Mouse (Mus musculus): Measurements from ENCODE around the gene Esp8.
"Not testable (repeated sequence)": the region's sequence is repeated elsewhere in the genome, so short reads cannot be mapped to it uniquely, and the experiment has no call there.

Esp8 gene

DNA sequence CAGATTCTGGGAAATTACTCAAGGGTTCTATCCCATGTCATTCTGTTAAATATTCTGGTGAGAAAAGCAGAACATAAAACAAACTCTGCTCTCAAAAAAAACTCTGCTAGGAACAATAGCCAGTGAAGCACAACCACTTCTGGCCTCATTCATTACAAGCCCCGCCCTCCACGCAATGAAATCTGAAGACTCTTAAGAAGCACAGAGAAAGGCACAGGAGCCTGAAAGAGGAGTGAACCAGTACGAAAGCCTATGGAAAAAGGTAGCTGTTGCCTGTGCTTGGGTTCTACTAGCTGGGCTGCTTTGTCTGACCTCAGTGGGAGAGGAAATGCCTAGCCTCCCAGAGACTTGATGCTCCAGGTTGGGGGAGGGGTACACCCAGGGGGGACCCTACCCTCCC is at the start of gene Esp8:
Gene Esp8 (plus strand): TSS at position 205 of the 400 bp plus-strand sequence.
- DNase-seq: no peak

DNA sequence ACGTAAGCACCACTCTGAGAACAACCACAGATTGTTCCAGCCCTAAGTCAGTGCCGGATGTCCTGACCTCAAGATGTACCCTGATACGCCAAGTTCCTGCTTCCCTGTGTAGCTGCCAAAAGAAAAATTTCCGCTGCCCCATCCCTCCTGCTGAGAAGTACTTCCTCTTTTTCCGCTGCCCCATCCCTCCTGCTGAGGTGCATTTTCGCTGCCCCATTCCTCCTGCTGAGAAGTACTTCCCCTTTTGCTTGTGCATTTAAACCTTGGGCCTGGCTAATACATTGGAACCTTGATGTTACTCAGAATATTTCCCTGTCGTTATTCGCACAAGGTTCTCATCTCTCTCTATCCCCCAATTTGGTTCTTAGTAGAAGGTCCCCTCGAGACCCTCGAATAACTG is 36.3 kb upstream of the Esp8 start:
- DNase-seq: not testable (repeated sequence)

DNA sequence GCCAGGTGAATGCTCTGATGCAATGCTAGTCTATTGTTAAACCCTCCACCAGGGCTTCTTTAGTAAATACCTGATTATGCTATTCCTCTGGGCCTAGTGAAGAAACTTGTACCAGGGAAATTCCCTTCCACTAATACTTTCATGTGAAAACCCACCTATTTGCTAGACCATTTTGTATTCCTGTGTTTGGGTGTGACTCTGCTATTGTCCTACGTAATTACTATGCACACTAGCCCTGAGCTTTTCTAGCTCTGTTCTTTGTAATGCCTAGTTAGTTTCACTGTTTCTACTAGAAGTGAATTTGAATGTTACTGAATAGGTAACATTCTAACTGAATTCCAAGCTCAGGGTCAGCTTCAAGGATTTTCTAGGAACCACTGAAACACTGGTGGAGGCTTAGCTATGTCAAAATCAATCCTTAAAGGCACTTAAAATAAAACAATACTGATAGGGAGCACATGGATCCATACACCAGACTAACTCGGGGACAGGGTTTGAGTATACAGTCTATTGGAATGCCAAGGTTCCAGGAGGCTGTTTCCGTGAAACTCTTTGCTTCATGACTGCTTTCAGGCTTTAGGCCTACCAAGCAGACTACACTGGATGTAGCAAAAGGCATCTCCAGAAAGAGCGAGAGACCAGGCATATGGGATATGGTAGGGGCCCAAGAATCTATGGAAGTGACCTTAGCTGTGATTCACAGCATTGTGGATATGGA is 24.2 kb upstream of the Esp8 start:
- not testable (repeated sequence) for DNase-seq

DNA sequence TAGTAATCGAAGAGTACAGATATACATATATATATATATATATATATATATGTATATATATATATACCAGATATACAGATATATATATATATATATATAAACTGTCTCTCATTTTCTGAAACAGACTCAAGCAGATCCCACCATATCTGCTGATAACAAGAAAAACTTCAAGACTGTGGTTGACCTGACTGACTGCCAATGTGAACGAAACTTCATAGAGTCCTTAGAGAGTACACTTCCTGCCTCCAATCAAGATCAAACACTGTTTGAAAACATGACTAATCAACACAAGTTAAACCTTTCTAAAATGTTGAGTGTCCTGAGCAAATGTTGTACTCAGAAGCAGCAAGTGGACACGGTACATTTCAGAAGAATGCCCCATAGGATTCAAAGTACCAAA is 10.0 kb downstream of the Esp8 start:
- no peak for DNase-seq

DNA sequence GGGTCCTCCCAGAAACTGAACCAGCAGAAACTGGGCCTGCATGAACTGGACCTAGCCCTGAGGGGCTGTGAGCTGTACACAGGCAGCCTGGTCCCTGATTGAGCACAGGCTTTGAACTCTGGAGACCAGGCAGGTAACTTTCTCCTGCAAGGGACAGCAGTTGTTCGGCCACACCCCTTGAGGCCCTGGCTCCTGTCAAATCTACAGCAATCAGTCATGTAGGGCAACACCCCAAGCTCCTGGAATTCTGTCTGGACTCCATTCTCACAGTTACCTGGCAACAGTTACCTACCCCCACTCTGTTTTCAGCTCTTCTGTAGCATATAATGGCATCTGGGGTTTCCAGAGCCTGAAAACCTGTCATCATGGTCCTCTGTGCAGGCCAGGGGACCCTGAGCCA is 11.3 kb downstream of the Esp8 start:
- DNase-seq: no peak

DNA sequence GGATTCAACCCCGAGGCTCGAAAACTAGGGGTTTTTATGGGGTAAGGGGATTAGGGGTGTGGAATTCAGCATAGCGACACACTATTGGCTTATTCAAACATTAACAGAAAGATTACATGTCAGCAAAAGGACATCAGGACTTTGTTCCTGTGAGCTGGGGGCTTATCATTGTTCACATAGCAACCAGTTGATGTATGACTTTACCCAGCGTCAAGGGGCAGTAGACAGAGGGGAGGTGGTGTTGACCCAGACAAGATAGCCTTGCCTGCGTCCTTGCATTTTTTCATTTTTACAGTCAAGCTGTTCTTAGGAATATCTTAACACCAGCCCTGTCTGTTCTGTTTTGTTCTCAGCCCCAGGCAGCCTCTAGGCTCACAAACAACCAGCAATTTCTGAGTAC is 27.2 kb downstream of the Esp8 start:
- DNase-seq: not testable (repeated sequence)

DNA sequence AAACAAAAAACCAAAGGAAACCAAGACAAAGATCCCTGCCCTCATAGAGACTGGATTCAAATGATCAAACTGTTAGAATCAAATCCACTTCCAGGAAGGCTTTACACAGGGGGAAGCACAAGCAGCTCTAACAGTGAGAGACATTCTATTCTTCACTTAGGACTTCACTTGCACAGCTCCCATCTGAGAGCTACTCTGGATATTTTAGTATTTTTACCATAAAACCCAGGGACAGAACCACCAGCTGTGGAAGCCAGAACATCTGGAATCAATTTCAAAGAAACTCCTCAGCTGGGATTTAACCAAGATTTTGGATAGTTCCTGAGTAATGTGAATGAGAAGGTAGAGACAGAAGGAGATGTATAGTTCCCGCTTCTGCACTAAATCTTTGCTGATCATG is 33.6 kb downstream of the Esp8 start:
- no peak for DNase-seq

DNA sequence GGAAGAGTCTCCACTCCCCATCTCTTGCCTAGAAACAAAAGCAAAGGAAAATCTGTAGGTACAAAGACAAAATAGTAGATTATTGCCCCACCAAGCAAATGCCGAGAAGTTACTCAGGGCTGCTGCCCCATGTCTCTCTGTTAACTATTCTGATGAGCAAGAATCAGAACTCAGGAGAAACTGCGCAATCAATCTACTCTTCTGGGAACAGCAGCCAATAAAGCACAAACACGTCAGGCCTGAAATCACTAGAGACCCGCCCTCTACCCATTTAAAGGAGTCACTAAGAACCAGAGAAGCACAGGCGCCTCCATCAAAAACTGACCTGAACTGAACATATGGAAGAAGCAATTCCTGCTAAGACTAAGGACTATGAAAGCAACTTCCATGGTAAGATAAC is 41.4 kb downstream of the Esp8 start, which contains the start of gene Esp6:
Gene Esp6 (plus strand): TSS at position 301 of the 400 bp plus-strand sequence.
- no peak for DNase-seq
